Mouse (Mus musculus) liver, embryonic 14.5 days (tissue): ENCODE measurements at regions not wholly inside any gene's neighbourhood (a gene's known extent, or its start where the extent isn't known, plus 50 kb on each side); places are given as distances from the start of the nearest gene placed in this dataset.

Experiments used
- ATAC-seq: fragments of 200-750 bp; cut with Nextera tagmentation; 2 replicates; pipeline ENCODE4 v1.8.0; 2017; ENCODE audit warnings: moderate number of reproducible peaks, mild to moderate bottlenecking, moderate library complexity; ENCODE audit not compliant: insufficient read depth
- DNase-seq, 3 experiments: peaks; one replicate each; pipeline ENCODE4 v3.0.0-alpha.2; 2012 to 2013; ENCODE audit warnings: low read depth in 3 of 3, low spot score in 3 of 3
- H3K27ac ChIP-seq: fragments of 300-500 bp; sonication (generic); 2 replicates; pipeline ENCODE4 v1.5.1; 2014; ENCODE audit warnings: moderate library complexity, mild to moderate bottlenecking, control low read depth, inconsistent platforms
- H3K27me3 ChIP-seq: fragments of 300-500 bp; sonication (generic); 2 replicates; pipeline ENCODE4 v1.6.1; 2014; ENCODE audit warnings: mild to moderate bottlenecking, low read length, moderate library complexity; ENCODE audit not compliant: control insufficient read depth, insufficient read depth
- H3K36me3 ChIP-seq: fragments of 300-500 bp; sonication (generic); replicated peaks from 2 replicates; pipeline ENCODE4 v1.6.1; 2014; ENCODE audit warnings: low read depth; ENCODE audit not compliant: control insufficient read depth, insufficient read depth
- H3K4me1 ChIP-seq, 2 experiments: fragments of 200-500 bp in 1 of 2; fragments of 300-500 bp in 1 of 2; sonication (generic) in 1 of 2; replicated peaks; 2 replicates each; pipeline ENCODE4 v1.6.1; 2012 to 2014; ENCODE audit warnings: antibody characterized with exemption in 1 of 2, inconsistent platforms in 1 of 2, low read length in 1 of 2; ENCODE audit not compliant: control insufficient read depth in 2 of 2, insufficient read depth in 2 of 2
- H3K4me2 ChIP-seq: fragments of 300-500 bp; sonication (generic); 2 replicates; pipeline ENCODE4 v1.6.1; 2014; ENCODE audit warnings: low read depth, mild to moderate bottlenecking, control low read depth, moderate library complexity
- H3K4me3 ChIP-seq, 2 experiments: fragments of 200-500 bp in 1 of 2; fragments of 300-500 bp in 1 of 2; sonication (generic) in 1 of 2; 2 replicates each; pipeline ENCODE4 v1.5.1; 2012 to 2014; ENCODE audit warnings: low read depth in 2 of 2, low read length in 2 of 2, mild to moderate bottlenecking in 2 of 2, control low read depth in 1 of 2, inconsistent platforms in 1 of 2, moderate library complexity in 1 of 2; ENCODE audit not compliant: insufficient read depth in 1 of 2
- H3K9ac ChIP-seq: fragments of 300-500 bp; sonication (generic); replicated peaks from 2 replicates; pipeline ENCODE4 v1.6.1; 2014; ENCODE audit warnings: mild to moderate bottlenecking, control low read depth, moderate library complexity
- H3K9me3 ChIP-seq: fragments of 300-500 bp; sonication (generic); 2 replicates; pipeline ENCODE4 v1.6.1; 2016; ENCODE audit warnings: low read length, mixed read lengths; ENCODE audit not compliant: control insufficient read depth
- CTCF ChIP-seq: IDR thresholded peaks from 2 replicates; pipeline ENCODE4 v1.5.1; 2016; ENCODE audit warnings: antibody characterized with exemption, low read depth, control low read depth
- EP300 ChIP-seq: IDR thresholded peaks from 2 replicates; pipeline ENCODE4 v1.6.1; 2016; ENCODE audit warnings: antibody characterized with exemption, low read depth
- WGBS: fragments of 180-500 bp; shearing (Covaris S2); extraction: QIAGEN DNeasy Blood & Tissue Kit; methylation state at CpG from one replicate; pipeline ENCODE4 v1.1.7; 2014; ENCODE audit not compliant: insufficient replicate concordance; 5-methylcytosine and 5-hydroxymethylcytosine counted together

GRCm38 (mm10) chr4:89372631-89373030 lies 61.8 kb upstream of the Cdkn2b start:
- Histone ChIP-seq H3K9ac (no peak overlapping the region), H3K27me3 (no peaks in the 10 kb centered on the region), H3K4me3 (no peak overlapping the region), H3K36me3 (no peaks in the 10 kb centered on the region), H3K27ac (no peak overlapping the region), H3K9me3 (no peaks in the 10 kb centered on the region), H3K4me2 (no peak overlapping the region), H3K4me1 (no peaks in the 10 kb centered on the region)
- TF ChIP-seq CTCF (no peak), EP300 (no peak)
- WGBS: 59% methylated on average over 6 of the region's 6 CpGs
- no peak for DNase-seq
- no peak for ATAC-seq

DNA sequence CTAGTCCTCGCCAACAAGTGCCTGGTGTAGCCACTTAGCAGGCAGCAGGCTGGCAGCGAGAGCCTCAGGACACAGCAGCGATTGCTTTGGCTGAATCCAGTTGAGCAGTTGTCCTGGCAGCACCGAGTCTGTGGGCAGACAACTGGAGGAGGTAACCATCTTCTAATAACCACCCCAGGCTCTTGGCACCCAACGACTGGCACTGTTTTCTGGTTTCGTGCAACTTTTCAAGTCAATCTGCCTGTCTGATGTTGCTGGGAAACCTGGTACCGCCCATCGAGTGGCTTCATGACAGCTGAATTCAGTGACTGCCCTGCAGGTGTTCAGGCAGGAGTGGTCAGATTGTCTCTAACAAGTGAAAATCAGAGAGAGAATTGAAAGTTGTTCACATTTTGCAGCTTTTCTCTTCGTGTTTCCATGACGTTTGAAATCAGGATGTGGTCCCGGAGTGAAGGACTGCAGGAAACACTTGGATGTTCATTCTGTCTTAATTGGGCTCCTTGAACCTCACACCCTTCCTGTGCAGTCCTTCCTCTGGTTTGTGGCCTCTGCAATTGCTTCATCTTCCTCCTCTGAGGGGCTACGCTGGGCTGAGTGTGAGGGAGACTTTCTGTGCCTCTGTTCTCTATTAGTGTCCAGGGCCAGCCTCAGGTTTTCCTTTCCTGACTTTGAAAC lies 58.1 kb upstream of the Cdkn2b start:
- Histone ChIP-seq H3K4me2 (no peak overlapping the region), H3K36me3 (no peaks in the 10 kb centered on the region), H3K4me3 (no peak overlapping the region), H3K27ac (no peak overlapping the region), H3K4me1 (peaks cover 0 to 4% of the 10 kb centered on the region in 2 experiments; a peak in 1 of 4 replicates), H3K27me3 (no peaks in the 10 kb centered on the region), H3K9me3 (no peaks in the 10 kb centered on the region), H3K9ac (no peak overlapping the region)
- no peak for TF ChIP-seq EP300
- no peak for TF ChIP-seq CTCF
- DNase-seq (no peak), ATAC-seq (no peak)
- 43% methylated on average over 12 of the region's 12 CpGs for WGBS

- H3K27me3 ChIP-seq: no peaks in the 10 kb centered on the region
- no peak overlapping the region for H3K9ac ChIP-seq
- H3K4me1 ChIP-seq: peaks cover 0 to 4% of the 10 kb centered on the region in 2 experiments; a peak in 1 of 4 replicates
- no peak; the same call in 1 of the 2 replicates for ATAC-seq
- H3K4me3 ChIP-seq: no peak overlapping the region
- H3K9me3 ChIP-seq: no peaks in the 10 kb centered on the region
- no peak for DNase-seq
- no peak overlapping the region for H3K4me2 ChIP-seq
- H3K36me3 ChIP-seq: no peaks in the 10 kb centered on the region
- H3K27ac ChIP-seq: no peak overlapping the region
- TF ChIP-seq EP300 (no peak), CTCF (no peak)
- 34% methylated on average over 10 of the region's 10 CpGs for WGBS
These were observed 55.8 kb upstream of the Cdkn2b start for GRCm38 (mm10) chr4:89366581-89367141.

- Histone ChIP-seq H3K4me3 (no peak overlapping the region), H3K9ac (no peak overlapping the region), H3K27me3 (no peaks in the 10 kb centered on the region), H3K27ac (no peak overlapping the region), H3K36me3 (no peaks in the 10 kb centered on the region), H3K9me3 (no peaks in the 10 kb centered on the region), H3K4me2 (no peak overlapping the region), H3K4me1 (peaks cover 0 to 4% of the 10 kb centered on the region in 2 experiments; a peak in 1 of 4 replicates)
- WGBS: 43% methylated on average over 5 of the region's 5 CpGs
- TF ChIP-seq CTCF: no peak
- TF ChIP-seq EP300: no peak
- no peak for ATAC-seq
- no peak for DNase-seq
These were observed 55.0 kb upstream of the Cdkn2b start for GRCm38 (mm10) chr4:89365875-89366274.

DNA sequence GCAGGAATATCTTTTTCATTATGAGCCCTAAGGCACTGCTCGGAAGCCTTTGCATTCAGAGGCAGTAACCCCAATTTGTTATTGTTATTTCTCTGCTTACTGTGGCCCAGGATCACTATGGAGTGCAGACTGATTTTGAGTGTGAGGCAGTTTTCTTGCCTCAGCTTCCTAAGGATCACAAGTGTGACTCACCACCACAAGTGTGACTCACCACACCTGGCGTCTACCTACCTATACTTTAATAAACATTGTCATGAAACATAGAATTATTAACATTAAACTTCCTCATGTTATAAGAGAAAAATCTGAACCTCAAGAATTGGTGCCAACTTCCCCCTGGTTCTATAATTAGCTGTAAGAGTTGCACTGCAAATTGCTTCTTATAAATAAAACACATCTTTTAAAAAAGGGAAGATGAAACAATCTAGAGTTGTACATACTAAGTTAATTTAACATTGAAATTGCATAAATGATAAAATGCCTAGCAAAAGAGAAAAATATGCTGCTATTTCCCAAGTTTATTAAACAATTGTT lies 52.4 kb upstream of the Cdkn2b start:
- DNase-seq (no peak), ATAC-seq (no peak)
- H3K4me3 ChIP-seq: no peak overlapping the region
- no peak overlapping the region for H3K27ac ChIP-seq
- TF ChIP-seq CTCF: no peak
- TF ChIP-seq EP300: no peak
- WGBS: 50% methylated on average over 2 of the region's 2 CpGs
- no peaks in the 10 kb centered on the region for H3K27me3 ChIP-seq
- H3K4me2 ChIP-seq: no peak overlapping the region
- peaks cover 0 to 4% of the 10 kb centered on the region in 2 experiments; a peak in 1 of 4 replicates for H3K4me1 ChIP-seq
- no peaks in the 10 kb centered on the region for H3K9me3 ChIP-seq
- H3K36me3 ChIP-seq: no peaks in the 10 kb centered on the region
- H3K9ac ChIP-seq: no peak overlapping the region
